ENCODE assay signal across 9 mouse cellular contexts in the genomic region with DNA sequence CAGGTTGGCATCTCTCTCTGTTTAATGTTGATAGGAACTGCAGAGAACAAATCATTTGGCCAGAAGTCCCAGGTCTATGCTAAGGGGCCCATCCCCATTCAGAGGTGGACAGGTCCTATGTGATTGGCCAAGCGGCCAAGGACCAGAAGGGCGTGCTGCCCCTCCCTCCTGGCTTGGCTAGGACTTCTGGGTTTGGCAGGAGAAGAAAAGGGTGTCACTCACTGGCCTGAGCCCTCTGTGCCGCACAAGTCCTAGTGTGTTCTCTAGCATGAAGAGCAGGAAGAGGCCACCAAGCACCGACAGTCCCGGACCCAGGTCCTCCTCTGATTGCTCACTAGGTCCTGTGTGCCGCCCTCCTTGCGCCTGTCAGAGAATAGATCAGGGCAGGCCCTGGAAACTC. TPM values are rescaled to one million over a fixed set of nuclear protein-coding genes. Genes with fewer than 3 reads are reported as not detected.
DNase-seq lines count a peak whose midpoint lies in the region; ATAC-seq and TF ChIP-seq lines count a peak whose summit lies in the region.
"Had no signal": no experiment of that assay in that cellular context is flagged by ENCODE, and none has a peak within 500 bp of the region (broad histone marks: within the 10 kb centered on the region; RNA-seq: fewer than 3 reads in every experiment).

No protein-coding gene starts in this region.

- no peak overlapping the region for H3K27ac ChIP-seq in intestine, postnatal 0 days (ENCODE audit: low read depth, low read length)
- H3K27ac ChIP-seq: heart, embryonic 13.5 days had no signal

- 68% methylated on average over 7 of the region's 7 CpGs for WGBS in intestine, postnatal 0 days

- no peaks in the 10 kb centered on the region for H3K27me3 ChIP-seq in intestine, postnatal 0 days (replicated peaks; ENCODE audit: control insufficient read depth, insufficient read depth, low read length)
- H3K27me3 ChIP-seq: heart, embryonic 13.5 days had no signal

- DNase-seq in cerebellum, adult 18-20 months, result peak; percentile 59 to 68
- no peak for DNase-seq in cerebellum, postnatal 4 days (ENCODE audit: low spot score in 2 of 2)
- DNase-seq in kidney, postnatal 36 days, result peak; percentile 34 to 41
- DNase-seq in kidney, postnatal 14 days, result no peak
- peak; percentile 80 to 82 for DNase-seq in cerebellum, postnatal 10 days
- DNase-seq in urinary bladder, adult 2 months (ENCODE audit: low spot score), result no peak
- DNase-seq in thymus, postnatal 10 days (ENCODE audit: low spot score in 2 of 2), result no peak

- no peak overlapping the region; the same call in 1 of the 2 replicates for H3K4me2 ChIP-seq in intestine, postnatal 0 days (replicated peaks; ENCODE audit: low read depth)
- H3K4me2 ChIP-seq: heart, embryonic 13.5 days had no signal

- no peaks in the 10 kb centered on the region for H3K9me3 ChIP-seq in intestine, postnatal 0 days (ENCODE audit: control insufficient read depth)
- H3K9me3 ChIP-seq: heart, embryonic 13.5 days had no signal

- peaks cover 32% of the 10 kb centered on the region for H3K36me3 ChIP-seq in intestine, postnatal 0 days (ENCODE audit: control insufficient read depth, insufficient read depth)

- no peak for ATAC-seq in intestine, postnatal 0 days

- no peak for TF ChIP-seq CTCF in intestine, postnatal 0 days (IDR thresholded peaks at IDR 0.05; ENCODE audit: low read depth)

- H3K4me1 ChIP-seq in intestine, postnatal 0 days (replicated peaks; ENCODE audit: control insufficient read depth, insufficient read depth, low read length), result 0 out of 2 replicates have a peak, but pooled peaks cover 3% of the 10 kb centered on the region

- H3K4me3 ChIP-seq in intestine, postnatal 0 days (ENCODE audit: low read depth, low read length), result no peak overlapping the region
- H3K4me3 ChIP-seq: heart, embryonic 13.5 days had no signal

- H3K9ac ChIP-seq in intestine, postnatal 0 days (ENCODE audit: low read depth, low read length), result 0 out of 2 replicates have a peak overlapping the region, but pooled peaks have one; percentile 7
- H3K9ac ChIP-seq: heart, embryonic 13.5 days had no signal

RNA-seq across cellular contexts. Expression of gene Slc39a5, which starts 3.6 kb away (rescaled TPM):
- 109 and 114 TPM in 2 replicates for polyA plus RNA-seq in intestine, postnatal 0 days (2015; fragmentation: Nextera tagmentation; extraction: Ambion mirVana)
- not detected in 2 replicates for polyA plus RNA-seq in urinary bladder, adult 2 months (2012; rRNA removed)

RNA-seq across cellular contexts. Expression of gene Nabp2, which starts 13.8 kb away (rescaled TPM):
- 79.2 and 82.5 TPM in 2 replicates for polyA plus RNA-seq in intestine, postnatal 0 days (2015; fragmentation: Nextera tagmentation; extraction: Ambion mirVana)
- polyA plus RNA-seq in urinary bladder, adult 2 months (2012; rRNA removed), result 47.2 and 50.1 TPM in 2 replicates

RNA-seq across cellular contexts. Expression of gene Rnf41, which starts 14.0 kb away (rescaled TPM):
- 29.1 and 33.1 TPM in 2 replicates for polyA plus RNA-seq in intestine, postnatal 0 days (2015; fragmentation: Nextera tagmentation; extraction: Ambion mirVana)
- polyA plus RNA-seq in urinary bladder, adult 2 months (2012; rRNA removed), result 25.4 and 25.5 TPM in 2 replicates

RNA-seq across cellular contexts. Expression of gene Ankrd52, which starts 20.6 kb away (rescaled TPM):
- polyA plus RNA-seq in intestine, postnatal 0 days (2015; fragmentation: Nextera tagmentation; extraction: Ambion mirVana), result 4.0 and 4.9 TPM in 2 replicates
- 19.9 and 26.5 TPM in 2 replicates for polyA plus RNA-seq in urinary bladder, adult 2 months (2012; rRNA removed)

RNA-seq across cellular contexts. Expression of gene Coq10a, which starts 28.7 kb away (rescaled TPM):
- 21.1 and 22.3 TPM in 2 replicates for polyA plus RNA-seq in intestine, postnatal 0 days (2015; fragmentation: Nextera tagmentation; extraction: Ambion mirVana)
- 63.6 and 66.9 TPM in 2 replicates for polyA plus RNA-seq in urinary bladder, adult 2 months (2012; rRNA removed)

Comparison
In these comparisons a context has a peak if more than half of its experiments do, and no peak if none do; other contexts are left out.
1. DNase-seq: peak in cerebellum, adult 18-20 months (2 of 2), kidney, postnatal 36 days (2 of 2) and cerebellum, postnatal 10 days (2 of 2); none in cerebellum, postnatal 4 days (0 of 2), kidney, postnatal 14 days (single experiment), urinary bladder, adult 2 months (single experiment) and thymus, postnatal 10 days (0 of 2).
2. RNA of gene Slc39a5, which starts 3.6 kb away (polyA plus RNA-seq): 109 to 114 TPM in intestine, postnatal 0 days; not detected in urinary bladder, adult 2 months; every median in the first group is over 100 times any median in the second.